Mouse (Mus musculus) cortical plate, adult 2 months (tissue): ENCODE data around the gene Otoa. TPM values are rescaled to one million over a fixed set of nuclear protein-coding genes. Genes with fewer than 3 reads are reported as not detected.
A peak's percentile ranks its signal among the peaks of the same experiment; 100 is the strongest.

Experiments used
- H3K27ac ChIP-seq: fragments of 200-500 bp; 2 replicates; pipeline ENCODE4 v1.5.1; 2012; ENCODE audit warnings: low read length, control low read depth, inconsistent platforms; ENCODE audit not compliant: insufficient read depth
- H3K4me1 ChIP-seq: fragments of 200-500 bp; 2 replicates; pipeline ENCODE4 v1.6.1; 2011; ENCODE audit warnings: low read length; ENCODE audit not compliant: control insufficient read depth, insufficient read depth
- H3K4me3 ChIP-seq: fragments of 200-500 bp; 2 replicates; pipeline ENCODE4 v1.5.1; 2011; ENCODE audit warnings: mild to moderate bottlenecking, low read length, control low read depth; ENCODE audit not compliant: insufficient read depth
- CTCF ChIP-seq: fragments of 200-500 bp; IDR thresholded peaks from 2 replicates; pipeline ENCODE4 v1.5.1; 2011; ENCODE audit warnings: mild to moderate bottlenecking, control low read depth, low read length; ENCODE audit not compliant: insufficient read depth; ENCODE audit errors: extremely low read depth
- POLR2A ChIP-seq: fragments of 200-500 bp; IDR thresholded peaks from 2 replicates; pipeline ENCODE4 v1.6.1; 2011; ENCODE audit warnings: mild to moderate bottlenecking, low read length, control low read depth; ENCODE audit not compliant: insufficient read depth; ENCODE audit errors: extremely low read depth
- polyA plus RNA-seq: library from polyadenylated mRNA; depleted of rRNA; stranded (reverse); fragments of >200 nt; gene quantifications from 2 replicates; pipeline ENCODE4 v1.2.3, GENCODE M21; 2012

The Otoa gene
- polyA plus RNA-seq, 1 experiment: 0.25 TPM

DNA sequence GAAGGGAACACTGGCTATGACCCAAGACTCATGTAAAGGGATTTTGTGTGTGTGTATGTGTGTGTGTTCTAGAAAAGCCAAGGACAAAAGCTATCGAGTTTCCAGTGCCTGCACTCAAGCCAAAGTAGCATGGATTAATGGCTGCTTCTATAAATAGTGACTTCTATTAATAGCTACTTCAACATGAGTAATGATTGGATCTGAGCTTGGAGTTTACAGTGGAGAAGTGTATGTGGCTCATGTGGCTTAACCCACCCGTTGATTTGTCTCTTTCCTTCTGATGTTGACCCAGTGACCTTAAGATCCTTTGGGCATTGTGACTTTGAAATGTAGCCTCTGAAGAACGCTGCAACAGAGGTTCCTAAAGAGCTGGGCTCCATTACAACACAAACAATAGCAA lies 29.9 kb downstream of the Otoa start:
- H3K4me1 ChIP-seq: no peaks in the 10 kb centered on the region
- no peak overlapping the region for H3K27ac ChIP-seq
- TF ChIP-seq CTCF (no peak), POLR2A (no peak)
- H3K4me3 ChIP-seq: no peak overlapping the region

DNA sequence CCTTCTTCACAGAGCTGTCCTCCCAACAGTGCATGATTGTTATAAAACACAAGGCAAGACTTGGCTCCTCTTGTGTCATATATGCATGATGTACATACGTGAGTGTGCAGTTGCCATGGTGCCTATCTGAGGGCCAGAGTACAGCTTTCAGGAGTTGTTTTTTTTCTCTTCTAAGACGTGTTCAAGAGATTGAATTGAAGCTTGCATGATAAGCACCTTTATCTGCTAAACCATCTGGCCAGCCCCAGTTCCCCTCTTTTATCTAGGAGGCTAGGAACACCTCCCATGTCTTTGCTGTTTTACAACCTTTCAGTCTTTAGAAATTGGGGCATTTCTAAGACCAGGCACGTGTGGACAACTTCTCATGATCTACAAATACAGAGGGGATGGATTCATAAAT lies 30.3 kb downstream of the Otoa start:
- Histone ChIP-seq H3K27ac (no peak overlapping the region), H3K4me3 (no peak overlapping the region), H3K4me1 (no peaks in the 10 kb centered on the region)
- TF ChIP-seq POLR2A: no peak
- no peak for TF ChIP-seq CTCF

DNA sequence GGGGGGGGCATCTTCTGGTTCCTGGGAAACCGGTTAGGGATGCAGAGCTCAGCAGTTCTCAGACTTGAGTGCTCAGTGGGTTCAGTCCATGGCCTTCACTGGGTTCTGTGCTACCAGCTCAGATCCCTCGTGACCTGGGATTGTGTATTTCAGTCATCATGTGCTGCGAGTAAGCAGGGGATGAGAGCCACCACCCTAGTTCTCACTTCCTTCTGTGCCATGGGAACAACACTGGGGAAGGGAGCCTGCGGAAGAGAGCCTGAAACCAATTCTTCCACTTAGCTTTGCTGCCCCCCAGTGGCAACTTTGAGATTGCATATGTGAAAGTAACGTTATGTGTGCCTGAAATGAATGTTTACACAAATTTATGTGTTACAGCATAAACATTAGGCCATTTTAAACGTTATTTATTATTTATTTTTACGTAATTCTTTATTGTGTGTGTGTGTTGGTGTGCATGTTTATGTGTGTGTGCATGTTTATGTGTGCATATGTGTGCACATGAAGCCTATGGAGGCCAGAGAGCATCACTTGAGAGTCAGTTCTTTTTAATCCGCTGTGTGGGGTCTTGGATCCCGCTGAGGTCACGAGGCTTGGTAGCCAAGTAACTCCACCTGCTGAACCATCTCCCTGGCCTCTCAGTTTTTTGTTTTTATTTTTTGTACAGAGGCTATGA lies 38.8 kb downstream of the Otoa start:
- Histone ChIP-seq H3K4me3 (no peak overlapping the region), H3K4me1 (0 out of 2 replicates have a peak, but pooled peaks cover 1% of the 10 kb centered on the region)
- TF ChIP-seq CTCF (peak; percentile 75), POLR2A (no peak)

DNA sequence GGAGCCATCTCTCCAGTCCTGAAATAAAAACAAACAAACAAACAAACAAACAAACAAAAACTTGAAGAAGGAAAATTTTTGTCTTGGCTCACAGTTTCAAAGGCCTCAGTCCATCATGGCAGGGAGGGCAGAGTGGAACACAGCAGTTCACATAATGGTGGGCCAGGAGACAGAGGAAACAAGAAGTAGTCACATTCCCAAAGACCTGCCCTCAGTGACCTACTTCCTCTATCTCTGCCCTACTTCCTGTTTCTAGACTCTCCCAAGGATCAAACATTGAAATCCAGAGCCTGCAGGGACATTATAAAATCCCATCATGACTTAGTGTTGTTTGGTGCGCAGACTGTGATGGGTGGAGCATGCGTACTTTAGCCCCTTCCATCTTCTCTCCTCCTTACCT lies 49.4 kb downstream of the Otoa start:
- no peaks in the 10 kb centered on the region for H3K4me1 ChIP-seq
- H3K4me3 ChIP-seq: no peak overlapping the region
- TF ChIP-seq CTCF (no peak), POLR2A (no peak)
- H3K27ac ChIP-seq: no peak overlapping the region

More for the DNA sequence above, 38.8 kb downstream of the Otoa start:
- H3K27ac ChIP-seq: no peak overlapping the region

DNA sequence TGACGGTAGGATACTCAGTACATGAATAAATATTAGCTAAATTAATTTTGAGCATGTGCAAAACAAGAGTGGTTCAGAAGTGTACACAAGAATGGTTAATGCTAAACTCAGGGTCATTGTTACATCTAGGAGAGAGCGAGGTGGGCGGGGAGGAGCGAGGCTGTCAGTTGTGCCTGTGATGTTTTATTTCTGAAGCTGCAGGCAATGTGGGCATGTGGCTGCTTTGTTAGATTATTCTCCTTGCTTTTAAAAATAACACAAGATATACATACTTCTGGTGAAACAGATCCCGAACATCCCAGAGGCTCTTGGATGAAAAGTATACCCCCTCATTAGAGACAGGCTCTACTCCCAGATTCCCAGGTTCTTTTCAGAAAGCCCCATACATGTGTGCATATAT lies 59.8 kb downstream of the Otoa start:
- TF ChIP-seq POLR2A (no peak), CTCF (no peak)
- peaks cover 3% of the 10 kb centered on the region; the same call in 1 of the 2 replicates for H3K4me1 ChIP-seq
- no peak overlapping the region for H3K4me3 ChIP-seq
- H3K27ac ChIP-seq: no peak overlapping the region

DNA sequence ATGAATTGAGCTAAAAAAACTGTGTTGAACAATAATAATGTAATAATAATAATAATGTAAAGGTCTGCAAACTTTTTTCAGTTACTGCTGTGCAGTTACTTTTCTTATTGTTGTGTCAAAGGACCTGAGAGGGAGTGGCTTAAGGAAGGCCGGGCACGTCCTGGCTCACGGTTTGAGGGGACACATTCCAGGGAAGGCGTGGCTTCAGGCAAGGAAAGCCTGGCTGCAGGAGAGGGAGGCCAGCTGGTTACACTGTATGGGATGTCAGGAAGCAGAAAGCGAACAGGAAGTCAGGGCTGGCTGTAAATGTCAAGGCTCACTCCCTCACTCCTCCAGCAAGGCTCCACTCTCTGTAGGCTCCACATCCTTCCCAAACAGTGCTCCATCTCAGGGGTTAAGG lies 69.2 kb downstream of the Otoa start:
- Histone ChIP-seq H3K4me1 (no peaks in the 10 kb centered on the region), H3K27ac (no peak overlapping the region), H3K4me3 (no peak overlapping the region)
- TF ChIP-seq CTCF (no peak), POLR2A (no peak)

DNA sequence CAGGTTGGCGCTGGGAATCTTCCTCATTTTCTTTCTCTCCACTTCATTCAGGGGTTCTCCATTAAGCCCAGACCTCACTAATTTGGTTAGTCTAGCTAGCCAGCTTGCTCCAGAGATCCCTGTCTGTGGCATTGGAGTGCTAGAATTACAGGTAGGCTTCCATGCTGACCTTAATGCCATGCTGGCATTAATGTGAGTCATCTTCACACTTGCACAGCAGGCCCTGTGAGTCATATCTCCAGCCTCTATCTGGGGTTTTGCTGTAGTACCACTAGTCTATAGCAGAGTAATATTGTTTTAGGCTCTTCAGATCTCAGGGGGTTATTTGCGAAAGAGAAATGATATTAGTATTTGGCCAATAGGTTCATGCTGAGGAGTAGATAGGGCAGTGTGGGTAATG lies 70.7 kb downstream of the Otoa start:
- Histone ChIP-seq H3K4me3 (no peak overlapping the region), H3K4me1 (no peaks in the 10 kb centered on the region), H3K27ac (no peak overlapping the region)
- TF ChIP-seq POLR2A: no peak
- no peak for TF ChIP-seq CTCF

DNA sequence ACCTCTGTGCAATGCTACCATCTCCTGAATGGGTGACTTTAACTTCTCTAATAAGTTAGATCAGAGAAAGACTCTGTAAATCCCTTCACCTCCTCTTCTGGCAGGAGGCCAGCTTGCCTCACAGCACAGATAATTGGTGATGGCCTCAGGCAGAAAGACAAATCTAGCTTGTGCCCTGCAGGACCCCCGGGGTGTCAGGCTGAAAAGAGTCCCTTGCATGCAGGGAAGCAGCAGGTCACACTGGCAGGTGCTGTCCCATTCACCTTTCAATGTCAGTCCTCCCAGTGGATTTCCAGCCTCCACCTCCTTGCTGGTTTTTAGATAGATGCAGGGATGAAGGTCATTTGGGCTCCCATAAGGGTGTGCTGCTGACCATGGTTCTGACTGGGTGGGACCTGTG lies 84.2 kb downstream of the Otoa start:
- no peak overlapping the region for H3K4me3 ChIP-seq
- TF ChIP-seq CTCF (no peak), POLR2A (no peak)
- H3K27ac ChIP-seq: no peak overlapping the region
- no peaks in the 10 kb centered on the region for H3K4me1 ChIP-seq

DNA sequence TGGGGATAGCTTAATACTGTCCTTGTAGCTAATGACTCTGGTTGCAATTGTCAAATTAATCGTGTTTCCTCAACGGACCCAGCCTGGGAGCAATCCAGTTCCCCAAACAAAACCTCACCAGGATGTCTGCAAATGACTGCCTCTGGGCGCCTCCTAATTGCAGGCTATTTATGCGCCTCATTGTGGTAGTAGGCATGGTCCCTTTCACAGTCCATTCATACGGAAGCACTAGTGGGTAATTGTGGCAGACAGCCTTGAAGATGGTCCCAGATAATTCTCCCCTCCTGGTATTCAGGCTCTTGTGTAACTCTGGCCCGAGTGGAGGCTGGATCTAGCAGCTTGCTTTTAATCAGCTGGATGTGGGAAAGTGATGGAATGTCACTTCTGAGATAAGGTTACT lies 90.4 kb downstream of the Otoa start:
- no peak for TF ChIP-seq POLR2A
- no peak for TF ChIP-seq CTCF
- Histone ChIP-seq H3K4me3 (no peak overlapping the region), H3K27ac (no peak overlapping the region), H3K4me1 (no peaks in the 10 kb centered on the region; the same call in 1 of the 2 replicates)

DNA sequence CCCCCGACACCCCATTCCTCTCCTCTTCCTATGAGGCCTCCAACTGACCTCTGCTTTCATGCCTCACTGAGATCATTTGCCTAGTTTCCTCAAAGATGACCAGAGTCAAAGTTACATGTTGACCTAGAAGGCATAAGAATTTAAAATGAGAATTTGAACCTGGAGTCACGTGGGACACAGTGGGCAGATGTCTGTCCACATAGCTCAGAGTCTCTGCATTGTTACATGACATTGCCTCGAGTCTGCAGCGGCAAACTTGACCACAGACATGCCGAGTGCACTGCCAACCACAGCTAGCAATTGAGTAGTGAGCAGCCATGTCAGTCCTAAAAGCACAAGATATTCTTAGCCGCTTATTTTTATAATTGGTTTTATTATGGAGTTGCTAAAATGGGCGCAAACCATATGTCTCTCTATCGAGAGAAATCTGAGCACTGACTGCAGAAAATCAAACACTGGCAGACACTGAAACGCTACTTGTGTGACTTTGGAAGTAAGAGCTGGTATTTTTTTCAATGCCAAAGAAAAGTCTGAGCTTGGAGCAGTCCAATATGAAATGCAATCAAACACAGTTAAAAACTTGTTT lies 105.8 kb downstream of the Otoa start:
- TF ChIP-seq CTCF (no peak), POLR2A (no peak)
- Histone ChIP-seq H3K4me3 (no peak overlapping the region), H3K27ac (no peak overlapping the region), H3K4me1 (peaks cover 4% of the 10 kb centered on the region; the same call in 1 of the 2 replicates)

DNA sequence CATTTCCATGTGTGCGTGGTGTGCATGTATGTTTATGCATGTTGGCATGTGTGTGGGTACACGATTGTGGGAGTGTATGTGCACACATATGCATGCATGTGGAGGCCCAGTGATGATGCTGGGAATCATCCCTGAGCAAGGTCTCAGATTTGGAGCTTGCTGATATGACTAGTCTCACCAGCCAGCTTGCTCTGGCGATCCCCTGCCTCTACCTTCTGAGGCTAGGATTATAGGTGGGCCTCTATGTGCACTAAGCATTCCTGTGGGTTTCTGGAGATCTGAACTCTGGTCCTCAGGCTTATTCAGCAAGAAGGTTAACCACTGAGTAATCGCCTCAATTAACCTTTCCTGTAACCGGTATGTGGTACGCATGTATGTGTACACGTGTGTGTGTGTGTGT lies 107.5 kb downstream of the Otoa start:
- Histone ChIP-seq H3K27ac (no peak overlapping the region), H3K4me1 (peaks cover 4% of the 10 kb centered on the region; the same call in 1 of the 2 replicates)
- TF ChIP-seq POLR2A: no peak

DNA sequence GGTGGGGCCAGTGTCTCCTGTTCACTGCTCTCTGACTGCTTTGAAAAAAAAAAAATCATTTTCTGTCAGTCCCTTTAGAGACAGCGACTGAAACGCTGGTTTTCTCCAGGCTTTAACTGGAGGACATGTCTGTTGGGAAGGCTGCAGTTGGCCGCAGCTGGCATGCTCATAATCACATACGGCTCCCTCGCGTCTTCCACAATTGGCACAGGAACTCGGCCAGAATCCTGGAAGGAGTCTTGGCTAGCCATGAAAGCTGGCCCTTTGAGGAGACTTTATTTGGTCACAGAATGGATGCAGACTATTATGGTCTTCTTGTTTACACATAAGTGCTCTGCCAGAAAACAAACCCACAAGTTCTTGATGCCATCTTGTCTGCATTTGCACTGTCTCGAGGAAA lies 117.5 kb downstream of the Otoa start:
- H3K27ac ChIP-seq: no peak overlapping the region
- TF ChIP-seq POLR2A (no peak), CTCF (no peak)
- no peaks in the 10 kb centered on the region for H3K4me1 ChIP-seq
- H3K4me3 ChIP-seq: no peak overlapping the region

More for the DNA sequence above, 107.5 kb downstream of the Otoa start:
- H3K4me3 ChIP-seq: no peak overlapping the region
